Mouse (Mus musculus) cerebellum, adult 2 months (tissue): ENCODE results near the gene Sema4g.

Source experiments
- CTCF ChIP-seq: fragments of 200-500 bp; IDR thresholded peaks from 2 replicates; pipeline ENCODE4 v1.5.1; 2011; ENCODE audit warnings: low read depth, mild to moderate bottlenecking, control low read depth, low read length, moderate library complexity, borderline replicate concordance; ENCODE audit not compliant: insufficient read depth
- POLR2A ChIP-seq: fragments of 200-500 bp; IDR thresholded peaks from 2 replicates; pipeline ENCODE4 v1.6.1; 2011; ENCODE audit warnings: low read length, control low read depth, borderline replicate concordance; ENCODE audit not compliant: insufficient read depth

- TF ChIP-seq CTCF (no peak), POLR2A (no peak)
These were observed 38.9 kb downstream of the Sema4g start for GRCm38 (mm10) chr19:45027848-45028247.
